Mouse (Mus musculus) liver, embryonic 15.5 days (tissue): ENCODE results near the gene Neurl4. TPM values are rescaled to one million over a fixed set of nuclear protein-coding genes. Genes with fewer than 3 reads are reported as not detected.
A peak's percentile ranks its signal among the peaks of the same experiment; 100 is the strongest.

Source experiments
- ATAC-seq: fragments of 200-750 bp; cut with Nextera tagmentation; 2 replicates; pipeline ENCODE4 v1.8.0; 2017; ENCODE audit warnings: moderate number of reproducible peaks, mild to moderate bottlenecking, moderate library complexity; ENCODE audit not compliant: insufficient read depth
- H3K27ac ChIP-seq: fragments of 300-500 bp; sonication (generic); replicated peaks from 2 replicates; pipeline ENCODE4 v1.5.1; 2015; ENCODE audit warnings: mild to moderate bottlenecking, inconsistent platforms
- H3K27me3 ChIP-seq: fragments of 300-500 bp; sonication (generic); 2 replicates; pipeline ENCODE4 v1.6.1; 2015; ENCODE audit warnings: mild to moderate bottlenecking, inconsistent platforms
- H3K36me3 ChIP-seq: fragments of 300-500 bp; sonication (generic); replicated peaks from 2 replicates; pipeline ENCODE4 v1.6.1; 2015; ENCODE audit warnings: moderate library complexity, mild to moderate bottlenecking, inconsistent platforms
- H3K4me1 ChIP-seq: fragments of 300-500 bp; sonication (generic); replicated peaks from 2 replicates; pipeline ENCODE4 v1.6.1; 2015; ENCODE audit warnings: inconsistent platforms
- H3K4me2 ChIP-seq: fragments of 300-500 bp; sonication (generic); 2 replicates; pipeline ENCODE4 v1.6.1; 2015; ENCODE audit warnings: moderate library complexity, mild to moderate bottlenecking, inconsistent platforms
- H3K4me3 ChIP-seq: fragments of 300-500 bp; sonication (generic); replicated peaks from 2 replicates; pipeline ENCODE4 v1.5.1; 2015; ENCODE audit warnings: mild to moderate bottlenecking, inconsistent platforms
- H3K9ac ChIP-seq: fragments of 300-500 bp; sonication (generic); 2 replicates; pipeline ENCODE4 v1.6.1; 2015; ENCODE audit warnings: moderate library complexity, mild to moderate bottlenecking, inconsistent platforms
- H3K9me3 ChIP-seq: fragments of 300-500 bp; sonication (generic); replicated peaks from 2 replicates; pipeline ENCODE4 v1.6.1; 2016; ENCODE audit warnings: inconsistent platforms
- WGBS: fragments of 180-500 bp; shearing (Covaris S2); methylation state at CpG from one replicate; pipeline ENCODE4 v1.1.7; 2015; ENCODE audit warnings: mixed read lengths; ENCODE audit not compliant: insufficient replicate concordance; 5-methylcytosine and 5-hydroxymethylcytosine counted together
- polyA plus RNA-seq: library from polyadenylated mRNA; unstranded; fragments of >200 nt; fragmentation: Nextera tagmentation; extraction: Ambion mirVana; gene quantifications from 2 replicates; pipeline ENCODE4 v1.2.1, GENCODE M21; 2015

The Neurl4 gene
- polyA plus RNA-seq, 1 experiment from 2014 or later, result 2.7 TPM

- Histone ChIP-seq H3K9me3 (no peaks in the 10 kb centered on the region), H3K4me2 (no peak overlapping the region), H3K27me3 (no peaks in the 10 kb centered on the region), H3K9ac (no peak overlapping the region), H3K36me3 (no peaks in the 10 kb centered on the region), H3K27ac (no peak overlapping the region), H3K4me3 (no peak overlapping the region), H3K4me1 (peaks cover 54% of the 10 kb centered on the region)
- WGBS, result 57% methylated on average over 2 of the region's 2 CpGs
- no peak for ATAC-seq
Measured at GRCm38 (mm10) chr11:69870289-69871069, 30.4 kb upstream of the Neurl4 start.

- no peak overlapping the region for H3K9ac ChIP-seq
- WGBS, result 79% methylated on average over 7 of the region's 7 CpGs
Measured at GRCm38 (mm10) chr11:69871822-69872221, 29.1 kb upstream of the Neurl4 start.

GRCm38 (mm10) chr11:69872451-69872850 lies 28.4 kb upstream of the Neurl4 start:
- peaks cover 57% of the 10 kb centered on the region for H3K4me1 ChIP-seq
- H3K27me3 ChIP-seq, result 0 out of 2 replicates have a peak, but pooled peaks cover 3% of the 10 kb centered on the region
- WGBS, result 73% methylated on average over 4 of the region's 4 CpGs
- H3K36me3 ChIP-seq, result no peaks in the 10 kb centered on the region
- H3K9me3 ChIP-seq, result no peaks in the 10 kb centered on the region
- H3K4me3 ChIP-seq, result no peak overlapping the region
- H3K27ac ChIP-seq, result no peak overlapping the region; the same call in 1 of the 2 replicates
- H3K9ac ChIP-seq, result no peak overlapping the region
- no peak for ATAC-seq
- H3K4me2 ChIP-seq, result no peak overlapping the region

More at GRCm38 (mm10) chr11:69871822-69872221, 29.1 kb upstream of the Neurl4 start:
- ATAC-seq, result no peak
- no peaks in the 10 kb centered on the region for H3K9me3 ChIP-seq
- H3K4me1 ChIP-seq, result peaks cover 57% of the 10 kb centered on the region
- no peaks in the 10 kb centered on the region for H3K36me3 ChIP-seq
- no peak overlapping the region for H3K4me3 ChIP-seq
- no peak overlapping the region for H3K27ac ChIP-seq
- H3K27me3 ChIP-seq, result no peaks in the 10 kb centered on the region
- H3K4me2 ChIP-seq, result no peak overlapping the region

- ATAC-seq, result no peak
- peaks cover 71% of the 10 kb centered on the region for H3K4me1 ChIP-seq
- H3K4me2 ChIP-seq, result 0 out of 2 replicates have a peak overlapping the region, but pooled peaks have one; percentile 50
- 27% methylated on average over 7 of the region's 7 CpGs for WGBS
- no peaks in the 10 kb centered on the region for H3K36me3 ChIP-seq
- 0 out of 2 replicates have a peak, but pooled peaks cover 3% of the 10 kb centered on the region for H3K27me3 ChIP-seq
- H3K27ac ChIP-seq, result peak overlapping the region; percentile 61; the same call in 1 of the 2 replicates
- 0 out of 2 replicates have a peak overlapping the region, but pooled peaks have one; percentile 12 for H3K9ac ChIP-seq
- no peaks in the 10 kb centered on the region for H3K9me3 ChIP-seq
- H3K4me3 ChIP-seq, result no peak overlapping the region
Measured at GRCm38 (mm10) chr11:69876186-69876585, 24.7 kb upstream of the Neurl4 start.

- Histone ChIP-seq H3K4me1 (peaks cover 78% of the 10 kb centered on the region), H3K4me3 (no peak overlapping the region), H3K27me3 (0 out of 2 replicates have a peak, but pooled peaks cover 3% of the 10 kb centered on the region), H3K27ac (peak overlapping the region; percentile 61; the same call in 1 of the 2 replicates), H3K9me3 (no peaks in the 10 kb centered on the region), H3K4me2 (peak overlapping the region; percentile 50), H3K36me3 (no peaks in the 10 kb centered on the region), H3K9ac (no peak overlapping the region)
- 2% methylated on average over 12 of the region's 12 CpGs for WGBS
- peak; percentile 19; the same call in 1 of the 2 replicates for ATAC-seq
Measured at GRCm38 (mm10) chr11:69876867-69877266, 24.0 kb upstream of the Neurl4 start.

- Histone ChIP-seq H3K4me2 (peak within 1 kb of the TSS; percentile 97), H3K27me3 (0 out of 2 replicates have a peak, but pooled peaks cover 3% of the 10 kb centered on the region), H3K27ac (peak within 1 kb of the TSS; percentile 79), H3K4me1 (peaks cover 83% of the 10 kb centered on the region), H3K9me3 (no peaks in the 10 kb centered on the region), H3K4me3 (no peak within 1 kb of the TSS), H3K9ac (no peak within 1 kb of the TSS), H3K36me3 (no peaks in the 10 kb centered on the region)
- WGBS, result 76% methylated on average over 11 of the region's 11 CpGs
- no peak for ATAC-seq
Measured at GRCm38 (mm10) chr11:69877878-69878277, 23.0 kb upstream of the Neurl4 start, which contains the start of gene Tmem95. TSS of gene Tmem95 (minus strand) at chr11:69878018.

- H3K4me2 ChIP-seq, result peak overlapping the region; percentile 97
- no peak overlapping the region for H3K4me3 ChIP-seq
- H3K36me3 ChIP-seq, result no peaks in the 10 kb centered on the region
- ATAC-seq, result no peak
- H3K9me3 ChIP-seq, result no peaks in the 10 kb centered on the region
- H3K27ac ChIP-seq, result peak overlapping the region; percentile 79
- WGBS, result 64% methylated on average over 3 of the region's 3 CpGs
- H3K27me3 ChIP-seq, result 0 out of 2 replicates have a peak, but pooled peaks cover 3% of the 10 kb centered on the region
- no peak overlapping the region for H3K9ac ChIP-seq
- peaks cover 85% of the 10 kb centered on the region for H3K4me1 ChIP-seq
Measured at GRCm38 (mm10) chr11:69878399-69878798, 22.5 kb upstream of the Neurl4 start.

GRCm38 (mm10) chr11:69878952-69879351 lies 21.9 kb upstream of the Neurl4 start:
- Histone ChIP-seq H3K9ac (no peak overlapping the region), H3K4me1 (peaks cover 90% of the 10 kb centered on the region), H3K4me2 (peak overlapping the region; percentile 97), H3K36me3 (no peaks in the 10 kb centered on the region), H3K9me3 (no peaks in the 10 kb centered on the region), H3K4me3 (0 out of 2 replicates have a peak overlapping the region, but pooled peaks have one; percentile 64), H3K27ac (peak overlapping the region; percentile 79), H3K27me3 (0 out of 2 replicates have a peak, but pooled peaks cover 3% of the 10 kb centered on the region)
- ATAC-seq, result peak; percentile 56
- 28% methylated on average over 6 of the region's 6 CpGs for WGBS

GRCm38 (mm10) chr11:69879711-69880110 lies 21.2 kb upstream of the Neurl4 start:
- Histone ChIP-seq H3K4me3 (peak overlapping the region; percentile 64), H3K27me3 (0 out of 2 replicates have a peak, but pooled peaks cover 3% of the 10 kb centered on the region), H3K36me3 (0 out of 2 replicates have a peak, but pooled peaks cover under 1% of the 10 kb centered on the region), H3K4me1 (peaks cover 90% of the 10 kb centered on the region), H3K9ac (no peak overlapping the region; the same call in 1 of the 2 replicates), H3K27ac (peak overlapping the region; percentile 79), H3K9me3 (no peaks in the 10 kb centered on the region), H3K4me2 (peak overlapping the region; percentile 97)
- ATAC-seq, result no peak
- whole genome bisulfite sequencing, result 76% methylated on average over 15 of the region's 15 CpGs

GRCm38 (mm10) chr11:69880506-69880852 lies 20.4 kb upstream of the Neurl4 start:
- Histone ChIP-seq H3K4me1 (peaks cover 92% of the 10 kb centered on the region), H3K9me3 (no peaks in the 10 kb centered on the region)

More at GRCm38 (mm10) chr11:69880506-69880852, 20.4 kb upstream of the Neurl4 start:
- Histone ChIP-seq H3K4me3 (peak overlapping the region; percentile 64), H3K9ac (peak overlapping the region; percentile 64), H3K36me3 (0 out of 2 replicates have a peak, but pooled peaks cover 7% of the 10 kb centered on the region), H3K4me2 (peak overlapping the region; percentile 97), H3K27ac (peak overlapping the region; percentile 87), H3K27me3 (0 out of 2 replicates have a peak, but pooled peaks cover 3% of the 10 kb centered on the region)
- under 1% methylated on average over 18 of the region's 18 CpGs for WGBS
- peak; percentile 43 for ATAC-seq
